Mouse (Mus musculus): ENCODE measurements around the gene Yif1a.
A peak's percentile ranks its signal among the peaks of the same experiment; 100 is the strongest.

Yif1a gene

DNA sequence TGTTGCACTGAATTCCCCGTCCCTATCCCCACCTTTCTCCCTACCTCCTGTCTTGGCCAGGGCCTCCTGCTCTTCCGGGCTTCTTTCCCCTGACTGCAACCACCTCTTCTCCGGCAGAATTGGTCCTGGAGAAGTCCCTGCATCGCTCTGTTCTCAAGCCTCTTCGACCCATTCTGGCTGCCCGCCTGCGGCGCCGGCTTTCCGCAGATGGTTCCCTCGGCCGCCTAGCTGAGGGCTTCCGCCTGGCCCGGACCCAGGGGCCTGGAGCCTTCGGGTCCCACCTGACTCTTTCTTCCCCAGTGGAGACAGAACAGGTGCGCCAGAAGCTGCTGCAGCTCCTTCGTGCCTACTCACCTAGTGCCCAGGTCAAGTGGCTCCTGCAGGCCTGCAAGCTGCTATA, 35.5 kb upstream of the Yif1a start:
- no peaks in the 10 kb centered on the region for H3K27me3 ChIP-seq (ENCODE audit: control insufficient read depth, insufficient read depth, low read length, poor library complexity, severe bottlenecking)
- no peaks in the 10 kb centered on the region for H3K36me3 ChIP-seq (ENCODE audit: control insufficient read depth, insufficient read depth, low read length, poor library complexity, severe bottlenecking)
- no peak for DNase-seq (ENCODE audit: low read depth, low spot score)

DNA sequence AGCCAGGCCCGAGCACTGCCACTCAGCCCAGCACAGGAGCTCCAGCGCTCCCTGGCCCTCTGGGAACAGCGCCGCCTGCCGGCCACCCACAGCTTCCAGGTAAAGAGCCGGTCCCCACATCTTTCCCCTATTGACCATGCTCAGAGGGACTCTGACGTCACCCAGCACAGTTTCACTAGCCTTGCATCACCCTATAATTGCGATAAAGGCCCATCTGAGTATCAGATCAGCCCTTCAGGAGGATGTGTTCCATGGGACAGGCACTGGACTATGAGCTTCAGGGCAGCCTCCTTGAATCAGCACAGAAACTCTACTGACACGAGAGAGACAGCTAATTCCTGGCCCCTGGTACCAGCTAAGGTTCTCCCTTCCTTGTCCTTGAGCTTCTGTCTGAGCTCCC, 34.4 kb upstream of the Yif1a start:
- DNase-seq (ENCODE audit: low read depth, low spot score): peak; percentile 66
- no peaks in the 10 kb centered on the region for H3K36me3 ChIP-seq (ENCODE audit: control insufficient read depth, insufficient read depth, low read length, poor library complexity, severe bottlenecking)
- H3K27me3 ChIP-seq (ENCODE audit: control insufficient read depth, insufficient read depth, low read length, poor library complexity, severe bottlenecking): no peaks in the 10 kb centered on the region

DNA sequence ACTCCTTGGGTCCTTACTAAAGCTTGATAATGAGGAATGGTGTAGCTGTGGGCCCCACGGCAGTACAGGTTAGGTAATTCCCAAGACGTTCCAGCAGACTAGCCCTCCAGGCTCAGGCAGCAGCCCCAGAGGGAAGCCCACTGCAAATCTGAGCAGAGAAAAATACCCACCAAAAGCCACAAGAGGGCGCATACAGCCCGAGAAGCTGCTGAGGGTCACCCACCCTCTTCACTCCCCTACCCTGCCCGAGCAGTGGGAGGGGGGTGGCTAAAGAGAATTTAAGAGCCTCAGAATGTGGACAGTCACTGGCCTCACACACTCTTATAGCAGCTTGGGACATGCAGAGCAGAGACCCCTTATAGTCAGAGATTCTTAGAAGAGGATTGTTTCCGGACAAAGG, 32.1 kb upstream of the Yif1a start:
- DNase-seq (ENCODE audit: low read depth, low spot score): peak; percentile 56
- Histone ChIP-seq H3K27me3 (ENCODE audit: control insufficient read depth, insufficient read depth, low read length, poor library complexity, severe bottlenecking) (no peaks in the 10 kb centered on the region), H3K36me3 (ENCODE audit: control insufficient read depth, insufficient read depth, low read length, poor library complexity, severe bottlenecking) (no peaks in the 10 kb centered on the region)

DNA sequence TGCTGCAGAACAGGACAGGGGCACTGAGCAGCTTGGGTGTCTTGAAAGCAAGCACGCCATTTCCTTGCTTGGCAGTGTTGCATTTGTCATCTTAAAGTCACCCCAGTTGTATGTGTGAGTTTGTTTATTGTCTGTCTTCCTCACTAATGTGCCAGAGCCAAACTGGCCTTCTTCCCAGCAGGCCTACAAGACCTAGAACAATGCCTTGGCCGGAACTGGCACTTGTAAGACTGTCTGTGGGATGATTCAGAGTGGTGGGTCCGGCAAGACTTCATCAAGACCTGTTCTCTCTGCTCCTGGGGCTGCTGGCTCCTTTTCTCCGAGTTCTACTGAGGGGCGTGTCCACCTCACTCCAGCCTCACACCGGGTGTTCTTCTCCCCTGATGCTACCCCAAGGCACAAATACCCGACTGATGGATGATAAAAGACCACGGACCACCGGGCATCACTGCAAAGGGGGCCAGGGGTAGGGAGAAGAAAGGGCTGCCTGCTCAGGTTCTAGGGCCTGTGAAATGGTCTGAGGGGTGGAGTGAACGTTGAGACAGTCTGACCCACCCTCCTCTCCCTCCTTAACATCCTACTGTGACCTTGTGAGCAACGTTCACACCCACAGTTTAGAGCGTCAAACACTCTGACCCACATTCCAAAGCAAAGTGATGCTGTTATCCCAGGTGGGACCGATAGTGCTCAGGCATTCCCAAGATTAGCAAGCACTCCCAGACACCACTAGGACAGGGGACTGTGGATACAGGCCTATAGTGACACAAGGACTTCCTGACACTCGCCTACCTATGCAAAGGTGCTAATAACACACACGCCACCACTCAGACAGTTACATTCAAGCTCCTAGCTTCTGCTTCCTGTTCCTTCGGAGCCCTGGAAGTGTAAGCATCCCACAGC, 30.2 kb upstream of the Yif1a start:
- no peaks in the 10 kb centered on the region for H3K27me3 ChIP-seq (ENCODE audit: control insufficient read depth, insufficient read depth, low read length, poor library complexity, severe bottlenecking)
- H3K36me3 ChIP-seq (ENCODE audit: control insufficient read depth, insufficient read depth, low read length, poor library complexity, severe bottlenecking): no peaks in the 10 kb centered on the region
- DNase-seq (ENCODE audit: low read depth, low spot score): no peak

DNA sequence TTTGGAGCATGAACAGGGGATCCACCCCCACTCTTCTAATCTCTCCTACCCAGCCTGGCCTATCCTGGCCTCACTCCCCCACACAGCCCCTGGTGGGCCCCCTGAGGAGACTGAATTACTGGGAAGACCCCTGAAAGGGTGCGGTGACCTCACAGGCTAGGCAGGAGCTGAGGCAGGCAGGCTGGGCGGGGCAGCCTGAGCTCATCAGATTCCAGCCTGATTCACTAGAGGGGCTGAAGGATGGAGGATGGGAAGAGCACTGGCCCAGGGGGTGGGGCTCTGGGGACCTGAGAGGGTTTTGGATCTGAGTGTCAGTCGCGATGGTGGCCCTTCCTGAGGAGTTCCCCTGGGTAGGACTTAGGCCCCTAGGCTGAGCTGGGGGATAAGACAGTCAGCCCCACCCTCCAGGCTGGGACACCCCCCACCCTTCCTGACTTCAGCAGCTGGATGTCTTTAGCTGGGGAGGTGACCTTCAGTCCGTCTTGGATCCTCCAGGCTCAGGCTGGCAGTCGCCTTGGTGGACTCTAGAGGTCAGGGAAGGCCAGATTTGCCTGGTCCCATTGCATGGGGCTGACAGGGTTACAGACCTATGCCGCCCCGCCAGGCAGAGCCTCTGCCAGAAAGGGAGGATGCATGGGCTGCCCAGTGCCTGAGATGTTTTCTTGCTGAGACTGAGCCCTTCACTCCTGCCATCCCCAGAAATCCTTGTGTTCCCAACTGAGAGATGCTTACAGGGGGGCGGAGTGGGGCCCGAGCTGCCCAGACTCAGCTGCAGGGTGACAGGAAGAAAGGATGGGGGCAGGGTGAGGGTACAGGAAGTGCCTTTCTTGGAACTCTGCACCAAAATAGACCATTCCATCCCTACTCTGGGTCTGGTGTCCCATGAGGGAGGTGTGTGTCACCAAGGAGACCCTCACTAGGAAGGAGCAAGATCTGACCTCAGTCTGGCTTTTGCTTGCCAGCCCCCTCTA, 29.3 kb upstream of the Yif1a start:
- Histone ChIP-seq H3K36me3 (ENCODE audit: control insufficient read depth, insufficient read depth, low read length, poor library complexity, severe bottlenecking) (no peaks in the 10 kb centered on the region), H3K27me3 (ENCODE audit: control insufficient read depth, insufficient read depth, low read length, poor library complexity, severe bottlenecking) (no peaks in the 10 kb centered on the region)
- DNase-seq (ENCODE audit: low read depth, low spot score): no peak

DNA sequence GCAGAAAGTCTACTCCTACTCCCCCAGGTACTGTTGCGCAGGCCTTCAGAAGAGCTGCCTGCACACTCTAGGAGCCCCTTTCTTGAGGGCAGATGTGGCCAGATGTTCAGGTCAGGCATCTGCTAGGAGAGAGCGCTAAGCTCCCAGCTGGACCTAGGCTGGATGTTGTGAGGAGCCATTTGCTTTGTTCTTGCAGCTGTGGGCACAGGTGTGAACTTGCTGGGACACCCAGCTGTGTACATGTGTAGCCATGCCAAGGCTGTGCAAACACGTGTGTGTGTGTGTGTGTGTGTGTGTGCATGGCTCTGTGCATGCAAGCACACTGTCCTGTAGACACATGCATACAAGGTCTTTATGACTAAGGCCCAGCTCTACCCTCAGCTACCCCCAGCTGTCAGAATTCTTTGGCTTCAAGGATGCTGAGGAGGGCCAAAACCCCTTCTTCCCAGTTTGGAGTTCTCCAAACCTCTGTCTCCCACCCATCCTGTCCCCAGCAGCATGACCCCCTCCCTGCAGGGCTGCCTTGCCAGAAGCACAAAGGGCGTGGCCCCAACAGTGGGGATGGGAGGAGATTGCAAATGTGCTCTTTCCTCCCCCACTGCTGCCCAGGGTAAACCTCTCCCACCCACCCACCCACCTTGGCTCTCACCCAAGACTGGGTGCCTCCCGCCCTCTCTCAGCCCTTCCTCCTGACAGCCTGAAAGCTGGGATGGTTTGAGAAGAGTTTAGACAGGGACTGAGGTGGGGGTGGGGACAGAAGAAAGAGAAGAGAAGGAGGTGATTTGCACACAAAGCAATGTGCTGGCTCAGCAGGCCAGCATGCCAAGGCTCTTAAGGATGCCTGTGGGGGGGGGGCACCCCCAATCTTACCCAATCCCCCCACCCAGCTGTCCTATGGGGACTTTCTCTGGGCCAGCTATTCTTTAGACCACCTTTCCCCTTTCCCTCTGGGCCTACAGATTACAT, 27.7 kb upstream of the Yif1a start:
- H3K36me3 ChIP-seq (ENCODE audit: control insufficient read depth, insufficient read depth, low read length, poor library complexity, severe bottlenecking): no peaks in the 10 kb centered on the region
- no peak for DNase-seq (ENCODE audit: low read depth, low spot score)
- no peaks in the 10 kb centered on the region for H3K27me3 ChIP-seq (ENCODE audit: control insufficient read depth, insufficient read depth, low read length, poor library complexity, severe bottlenecking)

DNA sequence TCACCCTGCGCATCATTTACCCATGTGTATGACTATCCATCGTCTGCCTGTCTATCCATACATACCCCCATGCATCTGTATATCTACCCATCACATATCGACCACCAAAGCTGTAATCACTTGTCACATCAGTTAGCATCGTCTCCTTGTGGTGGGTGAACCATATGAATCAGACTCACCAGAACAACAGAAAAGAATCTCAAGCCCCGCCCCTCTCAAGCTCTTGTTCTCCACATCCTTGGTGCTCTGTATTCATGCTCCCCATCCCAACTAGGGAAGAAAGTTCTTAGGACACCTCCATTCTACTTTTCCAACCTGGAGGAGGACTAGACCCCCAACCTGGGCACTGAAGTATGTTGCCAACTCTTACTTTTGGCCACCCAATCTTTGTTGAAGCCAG, 26.3 kb upstream of the Yif1a start:
- Histone ChIP-seq H3K27me3 (ENCODE audit: control insufficient read depth, insufficient read depth, low read length, poor library complexity, severe bottlenecking) (no peaks in the 10 kb centered on the region), H3K36me3 (ENCODE audit: control insufficient read depth, insufficient read depth, low read length, poor library complexity, severe bottlenecking) (no peaks in the 10 kb centered on the region)
- no peak for DNase-seq (ENCODE audit: low read depth, low spot score)

DNA sequence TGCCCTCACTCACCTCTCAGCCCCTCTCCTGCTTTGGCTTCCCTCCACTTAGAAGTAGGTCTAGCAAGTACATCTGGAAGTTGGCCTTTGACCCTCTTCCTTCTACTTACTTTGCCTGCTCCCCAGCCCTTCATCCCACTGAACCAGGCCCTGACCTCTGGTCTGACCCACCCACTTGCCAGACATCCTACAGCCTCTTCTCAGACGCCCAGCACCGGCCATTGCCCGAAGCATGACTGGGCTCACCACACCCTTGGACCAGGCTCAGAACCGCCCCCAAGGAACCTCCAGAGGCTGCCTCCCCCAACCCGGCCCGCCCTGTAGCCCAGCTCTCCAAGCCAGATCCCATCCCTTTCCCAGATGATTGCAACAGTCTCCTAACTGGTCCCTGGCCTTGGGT, 25.9 kb upstream of the Yif1a start:
- DNase-seq (ENCODE audit: low read depth, low spot score): no peak
- no peaks in the 10 kb centered on the region for H3K27me3 ChIP-seq (ENCODE audit: control insufficient read depth, insufficient read depth, low read length, poor library complexity, severe bottlenecking)
- H3K36me3 ChIP-seq (ENCODE audit: control insufficient read depth, insufficient read depth, low read length, poor library complexity, severe bottlenecking): no peaks in the 10 kb centered on the region

DNA sequence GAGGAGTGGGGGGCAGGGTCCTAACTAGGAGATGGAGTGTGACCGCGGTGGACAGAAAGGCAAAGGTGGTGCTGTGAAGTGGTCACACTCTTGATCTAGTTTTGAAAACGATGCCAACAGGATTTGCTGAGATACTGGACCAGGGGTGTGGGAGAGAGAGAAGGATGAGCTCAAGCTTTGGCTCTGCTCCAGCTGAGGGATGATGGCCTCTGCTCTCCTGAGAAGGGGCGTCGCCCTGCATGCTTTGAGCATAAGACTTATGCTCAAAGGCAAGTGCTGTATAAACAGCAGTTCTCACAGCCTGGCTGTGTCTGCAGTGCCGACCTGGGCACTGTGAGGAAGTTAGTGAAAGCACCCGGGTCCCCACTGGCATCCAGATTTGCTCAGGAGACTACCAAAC, 23.2 kb upstream of the Yif1a start:
- 0 out of 2 replicates have a peak, but pooled peaks cover 2% of the 10 kb centered on the region for H3K27me3 ChIP-seq (ENCODE audit: control insufficient read depth, insufficient read depth, low read length, poor library complexity, severe bottlenecking)
- no peaks in the 10 kb centered on the region for H3K36me3 ChIP-seq (ENCODE audit: control insufficient read depth, insufficient read depth, low read length, poor library complexity, severe bottlenecking)
- no peak for DNase-seq (ENCODE audit: low read depth, low spot score)

DNA sequence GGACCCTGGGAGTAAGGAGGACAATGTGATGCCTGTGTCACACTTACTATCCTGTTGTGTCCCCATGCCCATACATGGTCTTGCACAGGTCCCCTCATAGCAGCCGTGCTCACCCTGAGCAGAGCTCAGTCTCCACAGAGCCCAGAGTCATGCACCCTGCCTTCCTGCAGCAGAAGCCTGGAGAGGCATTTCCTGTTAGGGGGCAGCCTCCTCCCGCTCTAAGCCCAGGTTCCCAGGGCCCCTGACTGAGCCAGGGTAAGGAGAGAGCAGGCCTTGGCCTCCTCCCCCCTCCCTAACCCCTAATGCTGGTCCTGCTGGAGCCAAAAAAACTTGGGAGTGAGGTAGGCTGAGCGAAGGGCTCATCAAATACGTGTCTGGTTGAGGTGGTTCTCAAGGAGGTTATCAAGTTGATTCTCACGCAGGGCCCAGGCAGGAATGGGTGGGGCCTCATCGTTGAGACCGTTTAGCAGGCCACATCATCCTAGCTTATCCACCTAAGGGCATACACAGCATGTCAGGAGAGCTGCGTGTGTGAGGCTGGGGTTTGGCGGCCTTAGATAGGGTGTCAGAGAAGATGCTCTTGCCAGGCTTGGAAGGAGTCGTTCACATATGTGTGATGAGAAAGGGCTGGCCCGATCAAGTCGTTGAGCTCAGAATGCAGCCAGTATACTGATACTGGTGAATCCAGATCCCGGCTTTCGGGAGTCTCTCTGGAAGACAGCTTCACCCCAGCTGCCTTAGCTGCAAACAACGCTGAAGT, 21.1 kb upstream of the Yif1a start:
- DNase-seq (ENCODE audit: low read depth, low spot score): no peak

DNA sequence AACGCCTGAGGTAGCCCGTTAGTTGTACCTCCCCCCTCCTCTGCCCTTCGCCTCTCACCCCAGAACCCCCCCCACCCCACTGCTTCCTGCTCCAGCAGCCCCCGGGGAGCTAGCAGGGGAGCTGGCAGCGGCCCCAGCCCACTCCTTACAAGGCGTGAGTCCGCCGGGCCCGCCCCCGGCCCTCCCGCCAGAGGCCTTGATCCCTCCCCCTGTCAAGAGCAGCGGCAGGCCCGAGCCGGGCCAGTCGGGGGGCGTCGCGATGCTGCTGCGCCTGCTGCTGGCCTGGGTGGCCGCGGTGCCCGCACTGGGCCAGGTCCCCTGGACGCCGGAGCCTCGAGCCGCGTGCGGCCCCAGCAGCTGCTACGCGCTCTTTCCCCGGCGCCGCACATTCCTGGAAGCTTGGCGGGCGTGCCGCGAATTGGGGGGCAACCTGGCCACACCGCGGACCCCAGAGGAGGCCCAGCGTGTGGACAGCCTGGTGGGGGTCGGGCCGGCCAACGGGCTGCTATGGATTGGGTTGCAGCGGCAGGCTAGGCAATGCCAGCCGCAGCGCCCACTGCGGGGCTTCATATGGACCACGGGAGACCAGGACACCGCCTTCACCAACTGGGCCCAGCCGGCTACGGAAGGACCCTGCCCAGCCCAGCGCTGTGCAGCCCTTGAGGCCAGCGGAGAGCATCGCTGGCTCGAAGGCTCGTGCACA, 20.3 kb upstream of the Yif1a start, which contains the start of gene Cd248:
TSS of gene Cd248 (plus strand) at position 212 of the 703 bp plus-strand sequence.
- Histone ChIP-seq H3K27me3 (ENCODE audit: control insufficient read depth, insufficient read depth, low read length, poor library complexity, severe bottlenecking) (peaks cover 2% of the 10 kb centered on the region; the same call in 1 of the 2 replicates), H3K36me3 (ENCODE audit: control insufficient read depth, insufficient read depth, low read length, poor library complexity, severe bottlenecking) (no peaks in the 10 kb centered on the region)
- DNase-seq (ENCODE audit: low read depth, low spot score): peak; percentile 50

More for the DNA sequence above, 21.1 kb upstream of the Yif1a start:
- peaks cover 2% of the 10 kb centered on the region; the same call in 1 of the 2 replicates for H3K27me3 ChIP-seq (ENCODE audit: control insufficient read depth, insufficient read depth, low read length, poor library complexity, severe bottlenecking)
- H3K36me3 ChIP-seq (ENCODE audit: control insufficient read depth, insufficient read depth, low read length, poor library complexity, severe bottlenecking): no peaks in the 10 kb centered on the region

DNA sequence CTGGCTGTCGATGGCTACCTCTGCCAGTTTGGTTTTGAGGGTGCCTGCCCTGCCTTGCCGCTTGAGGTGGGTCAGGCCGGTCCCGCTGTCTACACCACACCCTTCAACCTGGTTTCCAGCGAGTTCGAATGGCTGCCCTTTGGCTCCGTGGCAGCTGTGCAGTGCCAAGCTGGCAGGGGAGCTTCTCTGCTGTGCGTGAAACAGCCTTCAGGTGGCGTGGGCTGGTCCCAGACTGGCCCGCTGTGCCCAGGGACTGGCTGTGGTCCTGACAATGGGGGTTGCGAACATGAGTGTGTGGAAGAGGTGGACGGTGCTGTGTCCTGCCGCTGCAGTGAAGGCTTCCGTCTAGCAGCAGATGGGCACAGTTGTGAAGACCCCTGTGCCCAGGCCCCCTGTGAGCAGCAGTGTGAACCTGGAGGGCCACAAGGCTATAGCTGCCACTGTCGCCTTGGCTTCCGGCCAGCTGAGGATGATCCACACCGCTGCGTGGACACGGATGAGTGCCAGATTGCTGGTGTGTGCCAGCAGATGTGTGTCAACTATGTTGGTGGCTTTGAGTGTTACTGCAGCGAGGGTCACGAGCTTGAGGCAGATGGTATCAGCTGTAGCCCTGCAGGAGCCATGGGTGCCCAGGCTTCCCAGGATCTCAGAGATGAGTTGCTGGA, 19.6 kb upstream of the Yif1a start:
- H3K27me3 ChIP-seq (ENCODE audit: control insufficient read depth, insufficient read depth, low read length, poor library complexity, severe bottlenecking): peaks cover 2% of the 10 kb centered on the region; the same call in 1 of the 2 replicates
- no peaks in the 10 kb centered on the region for H3K36me3 ChIP-seq (ENCODE audit: control insufficient read depth, insufficient read depth, low read length, poor library complexity, severe bottlenecking)
- no peak for DNase-seq (ENCODE audit: low read depth, low spot score)
